Mouse (Mus musculus) heart, adult 2 months (tissue): ENCODE measurements around the gene Mapre3.

ENCODE experiments used
- EP300 ChIP-seq: fragments of 200-500 bp; IDR thresholded peaks from 2 replicates; pipeline ENCODE4 v1.6.1; 2011; ENCODE audit warnings: low read depth, low read length, control low read depth; ENCODE audit not compliant: insufficient read depth
- POLR2A ChIP-seq: fragments of 200-500 bp; IDR thresholded peaks from 2 replicates; pipeline ENCODE4 v1.6.1; 2011; ENCODE audit warnings: mild to moderate bottlenecking, low read depth, low read length, control low read depth; ENCODE audit not compliant: insufficient read depth

DNA sequence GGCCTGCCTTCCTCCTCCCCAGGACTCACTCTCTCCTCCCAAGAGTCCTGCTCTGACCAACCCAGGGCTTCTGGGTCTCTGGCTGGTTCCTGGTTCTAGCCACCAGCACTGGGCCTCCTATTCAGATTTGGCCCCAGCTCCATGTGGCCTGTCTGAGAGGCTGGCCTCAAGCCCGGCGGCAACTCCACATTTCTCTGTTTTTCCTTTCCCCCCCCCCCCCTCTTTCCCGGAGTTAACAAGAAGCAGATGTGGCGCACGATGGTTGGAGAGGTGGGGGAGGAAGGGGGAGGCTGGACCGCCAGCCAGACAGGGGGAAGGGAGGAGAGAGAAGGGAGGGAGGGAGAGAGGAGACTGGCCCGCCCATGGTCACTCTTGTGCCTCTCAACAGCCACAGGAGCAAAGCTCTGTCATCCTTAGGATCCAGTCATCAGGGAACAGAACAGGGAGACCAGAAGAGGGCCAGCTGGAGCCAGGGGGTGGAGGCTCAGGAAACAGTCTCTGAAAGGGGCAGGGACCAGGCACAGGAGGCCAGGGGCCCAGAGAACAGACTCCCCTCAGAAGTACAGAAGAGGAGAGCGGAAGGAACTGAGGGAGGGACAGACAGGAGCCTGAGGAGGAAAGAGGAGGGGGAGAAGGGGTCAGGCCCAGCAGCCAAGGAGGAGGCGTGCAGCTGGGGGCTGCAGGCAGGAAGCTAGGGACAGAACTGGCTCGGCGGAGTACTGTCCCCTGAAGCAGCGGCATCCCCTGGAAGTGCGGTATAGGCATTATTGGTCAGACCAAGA lies 98.8 kb downstream of the Mapre3 start, which contains the start of gene Emilin1:
- TF ChIP-seq EP300 = 0 out of 2 replicates have a peak, but pooled peaks have one; percentile 6
- TF ChIP-seq POLR2A = peak; percentile 70
